Mouse (Mus musculus) kidney, adult 11 months (tissue): ENCODE results near the gene Dnmt3a.

Experiments used
- DNase-seq: peaks from one replicate; pipeline ENCODE4 v3.0.0; 2022

Dnmt3a gene

DNA sequence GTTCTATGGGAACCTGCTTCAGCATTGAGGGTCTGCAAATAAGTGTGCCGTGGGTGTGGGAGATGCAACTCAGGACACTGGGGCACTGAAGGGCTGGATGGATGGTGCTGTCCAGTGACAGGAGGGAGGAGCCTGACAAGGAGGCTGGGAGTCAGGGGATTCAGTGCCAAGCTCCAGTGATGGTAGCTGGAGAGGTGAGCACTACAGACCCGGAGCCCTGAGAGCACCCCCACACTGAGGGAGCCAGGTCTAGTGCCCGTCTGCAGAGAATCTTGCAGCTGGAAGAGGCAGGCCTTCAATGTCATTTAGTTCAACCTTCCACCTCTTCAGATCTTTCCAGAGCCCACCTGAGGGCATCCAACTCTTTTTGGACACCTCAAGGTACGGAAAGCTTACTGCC is at the start of gene Dnmt3a:
Gene Dnmt3a (plus strand): TSS at position 156 of the 400 bp plus-strand sequence.
- DNase-seq = no peak

GRCm38 (mm10) chr12:3756216-3756615 is 49.6 kb upstream of the Dnmt3a start:
- no peak for DNase-seq

GRCm38 (mm10) chr12:3758127-3758526 is 47.7 kb upstream of the Dnmt3a start:
- peak; percentile 46 for DNase-seq

DNA sequence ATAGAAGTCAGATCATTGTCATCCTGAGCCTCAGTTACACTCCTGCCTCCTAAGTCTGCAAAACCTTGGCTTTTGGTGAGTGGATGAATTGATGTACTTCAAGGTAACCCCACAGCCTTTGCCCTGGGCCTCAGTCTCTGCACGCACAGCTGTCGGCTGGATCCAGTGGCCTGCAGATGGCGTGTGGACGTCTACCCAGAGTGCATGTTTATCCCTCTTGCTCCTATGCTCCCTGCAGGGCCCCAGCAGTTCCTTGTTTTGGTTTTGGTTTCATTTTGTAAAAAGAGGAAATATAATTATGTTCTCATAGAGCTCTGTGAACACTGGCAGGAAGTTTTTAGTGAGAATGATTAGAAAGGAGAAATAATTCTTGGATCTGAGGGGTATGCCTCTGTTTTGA is 46.4 kb upstream of the Dnmt3a start:
- peak; percentile 64 for DNase-seq

- no peak for DNase-seq
Observed at GRCm38 (mm10) chr12:3760876-3761590, 44.8 kb upstream of the Dnmt3a start.

DNA sequence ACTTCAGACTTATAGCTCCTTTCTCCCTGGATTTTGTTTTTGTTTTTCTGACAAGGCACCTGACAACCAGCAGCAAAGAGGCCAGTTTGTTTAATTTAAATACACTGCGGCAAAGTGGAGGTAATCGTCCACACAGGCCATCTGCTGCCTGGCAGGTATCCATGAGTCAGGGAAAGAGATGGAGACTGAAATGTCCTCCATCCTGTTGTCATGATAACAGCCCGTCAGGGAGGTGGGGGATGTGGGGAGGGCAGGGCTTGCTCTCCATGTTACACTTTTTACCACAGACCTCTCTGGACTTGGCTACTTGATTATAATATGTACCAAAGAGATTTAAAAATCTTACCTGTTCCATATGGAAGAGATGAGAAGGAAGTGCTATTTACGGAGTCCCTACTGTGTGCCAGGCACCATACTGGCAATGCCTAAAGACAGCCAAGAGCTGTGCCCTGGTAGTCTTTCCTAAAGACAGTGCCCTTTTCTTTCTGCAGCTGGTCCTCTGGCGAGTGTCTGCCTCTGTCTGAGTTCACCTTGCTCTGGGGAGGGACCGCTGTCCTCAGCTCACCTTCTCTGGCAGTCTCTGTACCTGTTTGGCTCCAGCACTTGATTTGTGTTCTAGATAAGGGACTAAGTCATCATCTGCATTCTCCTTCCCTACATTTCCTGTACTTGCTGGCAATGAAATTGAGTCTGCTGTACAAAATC is 44.1 kb upstream of the Dnmt3a start:
- no peak for DNase-seq

- DNase-seq = no peak
Observed at GRCm38 (mm10) chr12:3764191-3764804, 41.5 kb upstream of the Dnmt3a start.

GRCm38 (mm10) chr12:3767360-3767759 is 38.4 kb upstream of the Dnmt3a start:
- no peak for DNase-seq

GRCm38 (mm10) chr12:3768391-3768790 is 37.4 kb upstream of the Dnmt3a start:
- DNase-seq = no peak

DNA sequence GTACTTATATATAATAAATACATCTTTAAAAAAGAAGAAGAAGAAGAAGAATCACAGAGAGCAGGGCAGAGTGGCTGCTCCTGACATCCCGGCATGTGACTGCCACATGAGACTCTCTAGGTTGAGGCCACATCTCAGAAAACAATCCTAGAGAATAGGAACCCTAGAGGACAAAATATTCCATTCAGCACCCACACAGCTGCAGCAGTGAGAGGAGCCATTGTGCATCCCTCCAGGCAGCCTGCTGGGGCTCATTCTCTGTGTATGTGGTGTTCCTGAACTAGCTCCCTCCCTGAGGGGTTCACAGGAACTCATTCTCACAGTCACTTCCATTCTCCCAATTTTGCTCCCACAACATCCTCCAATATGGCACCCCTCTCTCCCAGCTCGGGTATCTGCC is 35.3 kb upstream of the Dnmt3a start:
- no peak for DNase-seq

GRCm38 (mm10) chr12:3771080-3771479 is 34.7 kb upstream of the Dnmt3a start:
- no peak for DNase-seq

DNA sequence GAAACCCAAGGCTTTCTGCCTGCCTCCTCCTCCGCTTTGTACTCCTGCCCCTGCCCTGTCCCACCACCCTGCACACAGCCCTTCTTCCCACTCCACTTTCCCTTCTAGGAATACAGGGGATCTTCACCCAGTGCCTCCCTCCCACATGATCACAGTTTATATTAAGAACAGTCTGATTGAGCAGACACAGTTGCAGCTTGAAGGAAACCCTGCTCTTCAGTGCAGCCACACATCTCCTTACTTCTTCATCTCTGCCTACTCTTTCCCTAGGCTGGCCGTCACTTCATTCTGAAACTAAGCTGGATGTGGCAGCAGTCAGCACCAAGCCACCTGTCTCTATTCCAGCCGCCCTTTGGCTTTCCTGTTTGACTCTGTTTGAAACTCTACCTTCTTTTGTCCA is 32.2 kb upstream of the Dnmt3a start:
- DNase-seq = no peak

GRCm38 (mm10) chr12:3776015-3776414 is 29.8 kb upstream of the Dnmt3a start:
- DNase-seq = no peak

DNA sequence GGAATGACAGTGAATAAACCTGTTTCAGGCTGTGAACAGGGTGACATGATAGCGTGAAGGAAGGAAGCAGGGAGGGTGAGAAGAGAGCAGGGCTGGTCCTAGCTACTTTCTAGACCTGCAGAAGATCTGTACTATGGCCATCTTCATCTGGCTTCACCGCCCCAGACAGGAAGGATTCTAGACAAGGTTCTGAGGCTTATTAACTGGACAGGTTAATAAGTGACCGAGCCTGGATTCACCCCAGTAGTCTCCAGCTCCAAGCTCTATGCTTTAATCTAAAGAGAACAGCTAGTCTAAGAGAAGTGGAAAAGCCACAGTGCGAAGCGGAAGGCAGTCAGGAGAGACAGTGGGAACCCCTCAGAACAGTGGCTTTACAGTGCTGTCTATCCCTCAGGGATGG is 28.1 kb upstream of the Dnmt3a start:
- DNase-seq = peak; percentile 81

- peak; percentile 64 for DNase-seq
Observed at GRCm38 (mm10) chr12:3778286-3778685, 27.5 kb upstream of the Dnmt3a start.

- no peak for DNase-seq
Observed at GRCm38 (mm10) chr12:3779639-3780038, 26.2 kb upstream of the Dnmt3a start.

- DNase-seq = peak; percentile 88
Observed at GRCm38 (mm10) chr12:3780405-3780891, 25.4 kb upstream of the Dnmt3a start.

DNA sequence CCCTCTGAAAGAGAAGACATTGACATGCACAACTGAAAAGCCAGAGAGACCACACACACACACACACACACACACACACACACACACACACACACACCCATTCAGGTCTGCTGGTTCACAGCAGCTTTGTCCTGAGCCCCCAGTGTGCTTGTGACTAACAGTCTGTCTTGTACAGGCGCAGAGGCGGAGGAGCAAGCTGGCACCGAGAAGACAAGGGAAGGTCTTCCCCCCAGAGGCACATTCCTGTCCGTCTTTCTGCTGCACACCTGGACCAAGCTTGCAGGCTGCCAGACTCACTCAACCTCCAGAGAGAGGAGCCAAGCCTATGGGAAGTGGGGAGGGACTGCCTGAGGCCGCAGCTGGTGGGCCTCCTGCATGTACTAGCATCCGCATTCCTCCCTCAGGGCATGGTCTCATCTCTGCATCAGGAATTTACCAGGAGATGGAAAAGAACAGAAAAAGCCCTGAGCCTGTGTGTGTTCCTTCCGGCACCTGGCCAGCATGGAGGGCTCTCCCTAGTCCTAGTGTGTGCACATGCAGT is 24.8 kb upstream of the Dnmt3a start:
- peak; percentile 49 for DNase-seq

GRCm38 (mm10) chr12:3781482-3781881 is 24.3 kb upstream of the Dnmt3a start:
- peak; percentile 94 for DNase-seq

GRCm38 (mm10) chr12:3783196-3783825 is 22.5 kb upstream of the Dnmt3a start:
- DNase-seq = no peak

GRCm38 (mm10) chr12:3784258-3784657 is 21.5 kb upstream of the Dnmt3a start:
- DNase-seq = no peak

- DNase-seq = no peak
Observed at GRCm38 (mm10) chr12:3784729-3785128, 21.1 kb upstream of the Dnmt3a start.

DNA sequence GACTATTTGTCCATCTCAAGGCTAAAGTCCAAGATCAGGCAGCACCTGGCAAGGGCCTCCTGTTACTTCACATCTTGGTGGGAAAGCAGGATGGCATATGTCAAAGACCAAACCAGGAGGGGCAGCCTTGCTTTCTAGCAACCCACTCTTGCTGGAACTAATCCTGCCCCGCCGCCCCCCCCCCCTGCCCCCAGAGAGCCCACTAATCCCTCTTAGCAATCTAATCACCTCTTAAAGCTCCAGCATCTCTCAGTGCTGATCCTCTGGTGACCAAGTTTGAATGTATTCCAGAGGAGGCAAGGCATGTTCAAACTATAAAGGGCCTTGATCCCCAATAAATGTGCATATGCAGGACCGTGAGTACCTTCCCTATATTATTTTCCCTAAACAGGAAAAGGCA is 18.8 kb upstream of the Dnmt3a start:
- DNase-seq = no peak
